Mouse (Mus musculus): ENCODE results near the gene Washc4. TPM values are rescaled to one million over a fixed set of nuclear protein-coding genes. Genes with fewer than 3 reads are reported as not detected.
"Not testable (repeated sequence)": the region's sequence is repeated elsewhere in the genome, so short reads cannot be mapped to it uniquely, and the experiment has no call there.

The Washc4 gene
- total RNA-seq (2017): 37.1 and 45.0 TPM in 2 replicates

DNA sequence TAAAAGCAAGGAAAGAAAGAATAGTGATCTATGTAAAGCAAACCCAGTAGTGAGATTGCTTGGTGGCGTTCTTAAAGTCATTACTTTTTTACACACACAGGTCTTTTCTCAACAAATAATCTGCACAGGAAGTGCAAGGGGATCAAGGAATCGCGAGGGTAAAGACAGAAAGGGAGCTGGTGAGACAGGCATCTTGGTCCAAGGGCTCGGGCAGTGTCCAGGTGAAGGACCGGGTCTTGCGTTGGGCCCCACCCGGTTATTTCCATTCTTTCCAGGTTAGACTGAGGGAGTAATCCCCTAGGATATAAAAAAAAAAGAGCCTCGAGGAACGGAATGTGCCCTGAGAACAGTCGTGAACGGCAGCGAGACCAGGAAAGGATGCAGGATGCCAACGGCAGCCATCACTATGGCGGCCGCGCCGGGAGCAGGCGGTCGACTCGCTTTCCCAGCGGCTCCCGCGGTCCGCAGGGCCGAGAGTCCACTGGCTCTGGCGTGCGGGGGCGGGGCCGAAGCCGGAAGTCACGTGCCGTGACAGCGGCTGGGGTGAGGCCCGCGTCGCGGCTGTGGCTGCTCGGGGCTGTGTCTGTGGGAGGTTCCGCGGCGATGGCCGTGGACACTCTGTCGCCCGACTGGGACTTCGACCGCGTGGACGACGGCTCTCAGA lies at the start of gene Washc4:
Gene Washc4, plus strand, starts transcription at position 314 of the 664 bp plus-strand sequence.
- peak; percentile 97 for ATAC-seq (replicated peaks; ENCODE audit: low read depth, poor library complexity, severe bottlenecking)

DNA sequence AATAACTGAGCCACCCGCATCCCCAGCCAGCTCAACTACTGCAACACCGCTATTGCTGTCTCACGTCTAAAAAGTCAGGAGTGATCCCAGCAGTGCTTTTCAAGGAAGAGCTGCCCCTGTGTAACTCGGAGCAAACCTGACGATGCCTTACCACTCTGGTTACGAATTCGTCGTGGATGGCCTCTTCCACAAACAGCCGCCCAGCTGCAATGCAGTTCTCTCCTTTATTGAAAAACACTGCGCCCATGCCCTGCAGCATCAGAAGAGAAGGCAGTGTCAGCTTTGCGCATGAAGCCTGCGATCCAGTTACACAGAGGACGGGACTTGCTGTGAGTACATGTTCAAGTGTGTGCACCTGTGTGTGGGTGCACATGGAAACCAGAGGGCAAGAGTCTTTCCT lies 46.2 kb upstream of the Washc4 start:
- ATAC-seq (replicated peaks; ENCODE audit: low read depth, poor library complexity, severe bottlenecking): no peak

DNA sequence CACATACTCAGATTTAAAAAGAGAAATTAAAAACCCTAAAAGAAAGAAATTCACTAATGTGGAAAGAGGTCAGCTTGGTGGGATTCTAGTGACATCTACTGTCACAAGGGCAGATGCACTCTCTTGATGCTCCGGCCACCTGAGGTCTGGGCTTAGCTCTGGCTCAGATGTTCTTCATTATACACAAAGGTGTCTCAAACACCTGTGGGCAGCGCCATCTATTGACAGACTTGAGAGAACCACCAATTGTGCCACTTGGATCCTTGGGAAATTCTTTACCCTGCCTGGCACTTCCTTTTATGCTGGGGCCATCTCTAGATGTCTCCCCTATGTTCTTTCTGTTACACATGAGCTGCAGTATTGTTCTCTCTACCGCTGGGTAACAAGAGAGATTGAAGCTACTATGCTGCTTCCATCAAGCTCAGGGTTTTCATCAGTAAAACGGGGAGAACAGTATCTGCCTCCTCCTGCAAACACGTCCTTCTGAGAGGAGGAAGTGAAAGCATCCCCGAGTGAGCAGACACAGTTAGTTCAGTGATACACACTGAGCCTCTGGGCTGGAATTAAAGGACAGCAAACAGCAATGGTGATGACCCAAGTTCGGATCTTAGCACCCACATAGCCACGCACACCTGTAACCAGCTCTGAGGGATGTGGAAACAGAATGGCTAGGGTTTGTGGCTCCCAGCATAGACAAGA lies 34.4 kb upstream of the Washc4 start:
- peak; percentile 72 for ATAC-seq (replicated peaks; ENCODE audit: low read depth, poor library complexity, severe bottlenecking)

DNA sequence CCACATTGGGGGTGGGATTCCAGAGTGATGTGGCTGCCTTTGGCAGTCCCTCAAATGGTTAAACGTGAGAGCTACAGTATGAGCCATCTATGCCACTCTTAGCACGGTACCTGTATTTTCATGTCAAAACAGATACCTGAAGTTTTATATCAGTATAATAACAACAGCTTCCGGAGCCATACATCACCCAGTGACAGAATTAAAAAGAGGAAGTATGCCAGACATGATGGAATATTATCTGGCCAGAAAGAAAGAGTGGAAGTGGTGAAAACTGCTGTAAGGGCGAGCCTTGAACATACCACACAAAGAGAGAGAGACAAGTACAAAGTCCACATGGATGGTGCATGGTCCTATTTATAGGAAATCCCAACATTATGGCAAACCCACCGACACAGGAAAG lies 32.2 kb upstream of the Washc4 start:
- ATAC-seq (replicated peaks; ENCODE audit: low read depth, poor library complexity, severe bottlenecking): no peak

DNA sequence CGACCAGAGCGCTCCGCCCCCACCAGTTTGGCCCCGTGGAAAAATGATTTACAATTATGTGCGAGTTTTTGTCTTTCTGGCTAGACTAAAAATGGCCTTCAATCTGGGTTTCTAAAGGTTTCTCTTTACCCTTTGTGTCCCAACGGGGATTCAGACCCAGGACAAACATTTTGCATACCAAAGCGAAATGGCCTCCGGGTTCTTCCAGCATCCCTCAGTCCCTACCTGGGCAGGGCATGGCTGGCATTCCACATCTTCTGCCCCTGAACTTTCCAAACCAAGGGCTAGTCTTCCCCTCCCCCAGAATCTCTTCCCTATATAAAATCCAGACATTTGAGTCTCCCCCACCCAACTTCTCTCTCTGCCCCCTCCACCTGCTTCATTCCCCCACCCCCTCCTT lies 29.8 kb upstream of the Washc4 start:
- no peak for ATAC-seq (replicated peaks; ENCODE audit: low read depth, poor library complexity, severe bottlenecking)

DNA sequence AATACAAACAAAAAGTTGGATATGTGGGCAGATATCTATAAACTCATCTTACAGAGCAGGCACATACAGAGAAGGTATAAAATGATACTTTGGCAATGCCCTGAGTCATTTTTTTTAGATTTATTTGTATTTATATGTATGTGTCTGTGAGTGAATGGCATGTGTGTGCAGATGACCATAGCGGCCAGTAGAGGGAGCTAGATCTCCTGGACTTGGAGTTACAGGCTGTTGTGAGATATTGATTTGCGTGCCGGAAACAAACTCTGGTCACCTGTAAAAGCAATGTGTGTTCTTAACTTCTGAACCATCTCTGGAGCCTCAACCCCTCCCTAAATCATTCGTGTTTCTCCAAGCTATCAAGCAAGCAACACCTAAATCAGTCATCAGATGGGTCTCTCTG lies 22.6 kb upstream of the Washc4 start:
- ATAC-seq (replicated peaks; ENCODE audit: low read depth, poor library complexity, severe bottlenecking): no peak

DNA sequence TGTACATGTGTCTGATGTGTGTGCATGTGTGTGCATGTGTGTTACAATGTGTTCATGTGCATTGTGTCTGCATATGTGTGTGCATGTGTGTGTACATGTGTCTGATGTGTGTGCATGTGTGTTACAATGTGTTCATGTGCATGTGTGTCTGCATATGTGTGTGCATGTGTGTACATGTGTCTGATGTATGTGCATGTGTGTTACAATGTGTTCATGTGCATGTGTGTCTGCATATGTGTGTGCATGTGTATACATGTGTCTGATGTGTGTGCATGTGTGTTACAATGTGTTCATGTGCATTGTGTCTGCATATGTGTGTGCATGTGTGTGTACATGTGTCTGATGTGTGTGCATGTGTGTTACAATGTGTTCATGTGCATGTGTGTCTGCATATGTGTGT lies 19.3 kb upstream of the Washc4 start:
- not testable (repeated sequence) for ATAC-seq (replicated peaks; ENCODE audit: low read depth, poor library complexity, severe bottlenecking)

DNA sequence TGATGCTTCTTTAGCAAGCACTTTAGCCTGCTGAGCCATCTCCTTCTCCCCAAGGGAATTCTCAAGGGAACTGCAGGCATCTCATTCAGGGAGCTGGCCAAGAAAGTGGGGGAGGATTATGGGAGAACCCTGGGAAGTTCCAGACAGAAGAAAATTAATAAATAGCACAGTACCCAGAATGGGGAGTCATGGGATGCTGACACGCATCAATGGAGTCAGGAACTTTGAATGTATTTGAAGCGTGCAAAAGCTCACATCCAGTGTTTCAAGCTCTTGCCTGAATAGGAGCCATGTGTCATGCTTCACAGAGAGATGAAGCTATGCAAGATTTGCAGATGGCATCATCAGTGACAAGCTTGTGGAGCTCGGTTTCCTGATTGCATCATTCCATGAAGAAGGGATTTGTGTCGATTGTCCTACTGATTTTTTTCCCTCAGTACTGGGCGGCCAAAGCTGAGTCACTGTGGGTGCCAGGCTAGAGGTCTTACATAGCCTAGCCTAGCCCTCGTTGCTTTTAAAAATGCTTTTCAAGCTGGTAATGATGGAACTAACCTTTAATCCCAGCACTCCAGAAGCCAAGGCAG lies 13.1 kb upstream of the Washc4 start:
- no peak for ATAC-seq (replicated peaks; ENCODE audit: low read depth, poor library complexity, severe bottlenecking)

DNA sequence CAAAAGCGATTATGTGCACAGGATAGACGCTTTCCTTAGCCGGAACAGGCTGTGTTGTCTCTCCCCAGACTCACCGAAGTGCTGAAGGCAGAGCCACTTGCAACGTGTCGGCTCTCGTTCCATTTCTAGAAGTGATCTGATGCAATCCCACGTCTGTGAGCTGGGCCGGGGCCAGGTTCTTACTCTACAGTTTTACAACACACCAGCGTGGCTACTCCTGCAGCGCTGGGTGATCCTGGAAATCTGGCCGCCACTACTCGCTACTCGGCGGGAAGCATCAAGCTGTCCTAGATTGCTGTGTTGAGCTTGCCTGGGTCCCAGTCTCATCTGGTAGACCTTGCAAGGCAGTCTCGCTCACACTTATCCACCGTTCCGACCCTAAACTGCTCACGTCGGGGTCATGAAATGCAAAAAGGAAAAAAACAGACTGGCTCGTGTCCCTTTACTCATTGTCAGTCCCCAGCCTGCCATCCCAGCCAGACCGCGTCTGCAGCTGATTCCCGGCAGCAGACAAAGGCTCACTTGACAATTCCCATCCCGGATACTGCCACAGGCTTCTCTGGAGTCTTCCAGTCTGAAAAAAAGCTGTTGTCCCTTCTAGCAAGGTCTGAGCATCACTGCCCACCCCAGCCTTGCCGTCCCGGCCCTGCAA lies 10.2 kb upstream of the Washc4 start:
- ATAC-seq (replicated peaks; ENCODE audit: low read depth, poor library complexity, severe bottlenecking): peak; percentile 33; the same call in 1 of the 2 replicates

DNA sequence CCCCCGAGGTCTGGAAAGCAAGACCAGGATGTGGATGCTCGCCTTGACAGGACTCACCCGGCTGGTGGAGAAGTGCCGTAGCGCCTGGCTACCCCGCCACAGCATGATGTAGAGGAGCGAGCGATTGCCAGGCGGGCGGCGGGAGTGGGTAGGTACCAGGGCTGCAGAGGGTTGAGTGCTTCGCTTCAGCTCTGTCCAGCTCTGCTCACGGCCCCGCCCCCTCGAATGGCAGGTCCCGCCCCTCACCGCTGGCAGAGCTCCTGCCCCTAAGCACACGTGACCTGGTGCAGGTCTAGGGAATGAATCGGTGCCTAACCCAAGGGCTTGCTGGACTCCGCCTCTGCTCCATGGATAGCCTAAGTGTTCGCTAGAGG lies 9.7 kb upstream of the Washc4 start, which contains the start of gene Aldh1l2:
Gene Aldh1l2, minus strand, starts transcription at position 231 of the 374 bp plus-strand sequence.
- peak; percentile 92 for ATAC-seq (replicated peaks; ENCODE audit: low read depth, poor library complexity, severe bottlenecking)

DNA sequence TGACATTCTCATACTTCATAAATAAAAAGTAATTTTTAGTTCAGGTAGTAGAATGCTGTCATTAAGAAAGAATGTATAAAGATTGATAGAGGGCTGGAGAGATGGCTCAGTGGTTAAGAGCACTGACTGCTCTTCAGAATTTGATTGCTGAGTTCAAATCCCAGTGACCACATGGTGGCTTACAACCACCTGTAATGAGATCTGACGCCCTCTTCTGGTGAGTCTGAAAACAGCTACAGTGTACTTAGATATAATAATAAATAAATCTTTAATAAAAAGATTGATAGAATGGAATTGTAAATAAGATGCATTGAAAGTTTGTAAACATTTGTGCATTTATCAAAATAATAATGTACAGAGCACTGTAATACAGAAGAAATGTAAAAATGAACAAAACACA lies 7.1 kb upstream of the Washc4 start:
- no peak for ATAC-seq (replicated peaks; ENCODE audit: low read depth, poor library complexity, severe bottlenecking)

DNA sequence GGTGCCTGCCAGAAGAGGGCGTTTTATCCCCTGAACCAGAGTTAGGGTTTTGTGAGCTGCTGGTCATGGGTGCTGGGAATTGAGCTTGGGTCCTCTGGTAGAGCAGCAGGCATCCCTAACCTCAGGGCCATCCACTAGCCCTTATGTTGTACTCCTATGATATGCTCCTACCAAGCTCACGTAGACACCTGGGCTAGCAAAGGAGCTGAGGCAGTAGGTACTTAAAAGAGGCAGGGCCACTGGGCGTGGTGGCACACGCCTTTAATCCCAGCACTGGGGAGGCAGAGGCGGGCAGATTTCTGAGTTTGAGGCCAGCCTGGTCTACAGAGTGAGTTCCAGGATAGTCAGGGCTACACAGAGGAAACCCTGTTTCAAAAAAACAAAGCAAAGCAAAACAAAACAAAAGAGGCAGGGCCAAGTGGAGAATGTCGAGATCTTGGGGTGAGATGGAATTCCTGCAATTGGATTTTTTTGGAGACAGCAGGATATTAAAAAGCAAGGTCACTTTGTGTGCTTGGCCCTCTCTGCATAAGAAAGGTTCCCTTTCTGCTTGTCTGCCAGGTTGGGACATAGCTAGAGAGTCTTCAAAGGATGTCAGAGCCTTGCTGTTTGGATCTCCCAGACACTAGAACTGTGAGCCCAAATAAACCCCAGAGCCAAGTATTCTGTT lies 4.1 kb upstream of the Washc4 start:
- ATAC-seq (replicated peaks; ENCODE audit: low read depth, poor library complexity, severe bottlenecking): no peak

DNA sequence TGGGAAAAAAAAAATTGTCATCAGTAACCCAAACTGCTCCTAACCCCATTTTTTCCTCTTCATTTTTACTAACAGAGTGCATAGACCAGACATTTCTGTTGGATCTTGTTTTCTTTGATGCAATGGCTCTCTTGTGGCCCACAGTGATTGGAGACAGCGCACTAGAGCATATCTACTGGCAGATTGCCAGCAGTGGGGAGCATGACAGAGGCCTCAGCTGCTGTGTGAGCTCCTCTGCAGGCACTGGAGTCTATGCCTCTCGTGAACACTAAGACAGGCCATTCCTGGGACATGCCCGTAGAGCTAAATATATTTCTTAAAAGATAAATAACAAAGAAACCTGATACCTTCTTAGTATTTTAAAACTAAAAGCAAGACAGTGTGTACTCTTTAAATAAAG lies 3.5 kb upstream of the Washc4 start:
- ATAC-seq (replicated peaks; ENCODE audit: low read depth, poor library complexity, severe bottlenecking): no peak

DNA sequence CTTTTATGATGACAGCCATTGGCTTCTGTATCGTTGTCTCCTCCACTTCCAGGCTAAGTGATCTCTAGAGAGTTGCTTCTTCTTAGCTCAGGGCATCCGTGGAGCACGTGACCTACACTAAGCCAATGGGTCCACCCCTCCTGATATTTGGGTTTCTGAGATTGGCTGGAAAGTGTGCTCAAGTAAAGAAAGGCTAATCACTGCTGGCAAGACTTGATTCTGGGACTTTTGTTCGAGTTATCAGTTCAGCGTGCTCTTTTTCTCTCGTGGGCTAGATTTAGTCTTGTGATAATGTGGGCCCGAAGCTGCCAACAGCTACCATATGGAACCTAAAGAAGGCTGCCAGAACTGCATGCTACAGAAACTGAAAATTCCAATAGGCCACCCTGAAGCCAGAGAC lies 1.3 kb upstream of the Washc4 start:
- ATAC-seq (replicated peaks; ENCODE audit: low read depth, poor library complexity, severe bottlenecking): no peak

DNA sequence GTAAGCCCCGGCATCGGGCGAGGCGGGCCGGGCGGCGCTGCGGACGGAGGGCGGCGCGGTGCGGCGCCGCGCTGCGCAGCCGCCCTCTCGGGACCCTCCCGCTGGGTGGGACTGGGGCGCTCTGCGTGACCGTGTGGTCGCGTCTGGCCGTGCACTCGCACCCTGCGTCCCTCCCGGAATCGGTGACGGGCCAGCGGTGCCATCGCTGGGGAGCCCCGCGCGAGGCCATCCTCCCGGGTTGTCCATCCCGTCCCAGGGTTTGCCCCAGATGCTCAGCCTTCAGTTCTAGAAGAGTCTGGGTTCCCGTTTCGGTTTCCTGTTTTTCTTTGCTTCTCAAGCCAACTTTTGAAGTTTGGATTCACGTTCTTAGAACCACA lies 539 bp downstream of the Washc4 start:
- ATAC-seq (replicated peaks; ENCODE audit: low read depth, poor library complexity, severe bottlenecking): peak; percentile 46

DNA sequence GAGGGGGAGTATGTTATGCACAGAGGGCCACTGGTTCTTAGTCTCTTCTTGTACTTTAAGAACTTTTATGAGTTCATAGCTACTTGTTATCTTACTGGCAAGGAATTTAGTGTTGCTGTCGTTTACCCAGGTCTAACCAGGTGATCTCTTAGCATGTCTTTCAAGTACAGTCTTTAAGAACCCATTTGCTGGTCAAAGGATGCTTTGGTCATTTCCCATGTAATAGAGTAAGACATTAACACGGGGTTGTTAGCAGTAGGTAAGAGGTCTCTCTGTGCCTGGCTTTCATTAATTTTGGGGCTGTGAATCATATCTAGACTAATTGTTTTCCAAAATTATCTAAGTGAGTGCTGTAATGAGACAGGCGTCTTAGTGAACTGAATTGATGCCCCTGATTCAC lies 1.8 kb downstream of the Washc4 start:
- no peak for ATAC-seq (replicated peaks; ENCODE audit: low read depth, poor library complexity, severe bottlenecking)

DNA sequence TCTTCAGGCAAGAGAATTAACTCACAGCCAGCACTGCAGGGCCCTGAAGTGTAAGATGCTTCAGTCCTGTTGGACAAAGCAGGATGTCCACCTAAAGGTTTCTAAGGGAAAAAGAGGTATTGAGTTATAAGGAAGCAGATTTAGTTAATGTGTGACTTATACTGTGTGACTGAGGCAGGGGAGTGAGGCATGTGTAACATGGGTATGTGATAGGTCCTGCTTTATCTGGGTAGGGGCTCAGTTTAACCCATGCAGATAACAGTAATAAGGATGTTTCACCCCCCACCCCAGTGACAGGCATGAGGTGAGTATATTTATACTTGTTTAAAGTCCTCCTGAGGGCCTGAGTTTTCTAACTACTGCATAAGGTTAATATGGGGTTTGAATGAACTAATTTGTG lies 19.5 kb downstream of the Washc4 start:
- ATAC-seq (replicated peaks; ENCODE audit: low read depth, poor library complexity, severe bottlenecking): no peak

DNA sequence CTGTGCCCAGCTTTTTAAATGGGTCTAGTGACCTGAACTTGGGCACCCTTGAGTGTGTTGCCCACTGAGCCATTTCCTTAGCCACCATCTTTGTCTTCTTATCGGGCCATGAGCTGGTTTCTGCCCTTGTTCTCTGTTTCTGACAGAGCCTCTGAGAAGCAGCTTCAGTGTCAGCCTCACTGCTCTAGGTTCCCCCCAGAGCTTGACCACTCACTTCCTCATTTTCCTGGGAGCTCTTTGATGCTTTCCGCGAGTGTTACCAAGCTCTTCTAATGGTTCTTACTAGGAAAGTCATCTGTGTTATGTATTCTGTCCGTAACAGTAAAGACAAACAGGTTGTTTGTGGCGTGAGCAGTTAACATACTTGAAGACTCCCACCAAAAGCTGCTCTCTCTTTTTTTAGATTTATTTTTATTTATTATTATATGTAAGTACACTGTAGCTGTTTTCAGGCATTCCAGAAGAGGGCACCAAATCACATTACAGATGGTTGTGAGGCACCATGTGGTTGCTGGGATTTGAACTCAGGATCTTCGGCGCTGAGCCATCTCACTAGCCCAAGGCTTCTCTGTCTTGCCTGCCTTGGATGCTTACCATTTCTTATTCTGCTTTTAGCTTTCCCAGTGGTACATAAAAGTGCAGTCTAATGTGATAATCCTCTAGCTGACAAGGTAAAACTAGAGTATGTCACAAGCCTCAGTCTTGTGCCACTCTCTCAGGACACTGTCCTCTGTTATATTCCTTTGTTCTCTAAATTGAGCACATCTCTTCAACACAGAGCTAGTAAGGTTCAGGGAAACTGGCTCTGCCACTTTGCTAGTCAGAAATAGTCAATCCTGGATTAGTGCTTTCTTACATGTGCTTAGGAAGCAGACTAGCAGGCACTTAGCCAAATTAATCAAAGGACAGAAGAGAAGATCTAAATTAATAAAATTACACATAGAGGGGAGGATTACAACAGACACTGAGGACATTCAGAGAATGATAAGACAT lies 22.2 kb downstream of the Washc4 start:
- ATAC-seq (replicated peaks; ENCODE audit: low read depth, poor library complexity, severe bottlenecking): peak; percentile 87

DNA sequence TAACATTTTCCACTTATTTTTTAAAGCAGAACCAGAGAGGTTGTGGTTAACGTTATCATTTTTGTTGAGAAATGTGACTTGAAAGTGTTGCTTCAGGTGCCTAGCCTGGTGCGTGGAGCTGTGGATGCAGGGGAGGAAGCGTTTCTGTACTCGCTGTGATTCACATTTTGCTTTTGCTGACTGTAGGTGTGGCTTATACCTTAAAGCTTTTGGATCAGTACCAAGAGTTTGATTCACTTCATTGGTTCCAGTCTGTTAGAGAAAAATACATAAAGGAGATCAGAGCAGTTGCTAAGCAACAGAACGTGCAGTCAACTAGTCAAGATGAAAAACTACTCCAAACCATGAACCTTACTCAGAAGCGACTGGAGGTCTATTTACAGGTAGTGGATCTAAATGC lies 47.2 kb downstream of the Washc4 start:
- ATAC-seq (replicated peaks; ENCODE audit: low read depth, poor library complexity, severe bottlenecking): no peak

All from common myeloid progenitor, adult 5-6 weeks (primary cell).